Mouse (Mus musculus) thymus, adult 2 months (tissue): ENCODE data around the gene Acvrl1.

Source experiments
- CTCF ChIP-seq: fragments of 200-500 bp; IDR thresholded peaks from 2 replicates; pipeline ENCODE4 v1.5.1; 2012; ENCODE audit warnings: mild to moderate bottlenecking, control low read depth, low read length, moderate library complexity, borderline replicate concordance; ENCODE audit not compliant: control insufficient read depth, poor library complexity, insufficient read depth; ENCODE audit errors: extremely low read depth
- POLR2A ChIP-seq: fragments of 200-500 bp; IDR thresholded peaks from 2 replicates; pipeline ENCODE4 v1.6.1; 2012; ENCODE audit warnings: mild to moderate bottlenecking, low read length, control low read depth, moderate library complexity; ENCODE audit not compliant: control insufficient read depth, poor library complexity, insufficient read depth; ENCODE audit errors: extremely low read depth

GRCm38 (mm10) chr15:101172016-101172415, 43.7 kb downstream of the Acvrl1 start:
- TF ChIP-seq POLR2A (no peak), CTCF (no peak)
